Mouse (Mus musculus): ENCODE measurements around the gene Psmd14.

DNA sequence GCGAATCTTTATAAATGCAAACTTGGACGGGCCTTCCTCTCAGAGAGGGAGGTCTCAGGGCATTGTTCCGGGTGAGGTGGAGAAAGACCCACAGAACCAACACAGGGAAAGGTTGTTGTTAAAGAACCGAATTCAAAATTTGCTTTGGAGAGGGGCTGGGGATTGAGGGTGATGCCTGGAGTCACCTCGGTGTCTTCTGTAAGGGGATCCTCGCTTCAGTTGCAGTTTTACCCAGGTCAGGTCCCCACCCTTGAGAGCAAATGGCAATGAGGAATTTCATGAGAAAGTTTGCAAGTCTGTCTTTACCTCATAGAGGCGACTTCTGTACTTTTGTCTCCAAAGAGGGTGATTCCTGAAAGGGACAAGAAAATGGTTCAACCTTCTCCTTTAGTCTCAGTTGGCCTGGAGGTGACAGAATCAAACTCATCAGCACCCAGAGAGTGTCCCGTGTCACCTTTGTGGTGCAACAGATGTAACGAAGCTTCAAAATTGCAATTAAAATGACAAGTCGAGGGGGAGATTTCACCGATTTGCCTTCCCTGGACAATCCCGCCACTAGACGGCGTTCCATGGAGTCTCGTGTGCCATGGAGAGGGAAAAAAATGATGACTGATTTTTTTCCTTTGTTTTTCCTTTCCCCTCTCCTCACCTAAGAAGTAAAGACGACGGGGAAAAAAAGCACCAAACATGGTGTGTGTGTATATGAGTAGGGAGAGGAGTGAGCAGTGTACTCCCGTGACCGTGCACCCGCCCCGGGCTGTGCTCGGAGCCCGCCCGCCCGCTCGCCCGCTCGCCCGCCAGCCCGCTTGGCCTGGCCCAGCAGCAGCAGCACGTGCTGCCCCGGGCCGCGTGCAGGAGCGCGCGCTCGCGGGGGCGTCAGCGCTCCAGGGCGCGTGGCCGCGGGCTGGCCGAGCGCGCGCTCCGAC is 103.3 kb downstream of the Psmd14 start:
- no peak for TF ChIP-seq GATA1 (IDR thresholded peaks at IDR 0.05; ENCODE audit: low read length)
- TF ChIP-seq TAL1 (IDR thresholded peaks at IDR 0.05; ENCODE audit: low read length) = no peak

Measured in erythroblast, embryonic 14.5 days (primary cell).